Mouse (Mus musculus) c-Kit-positive CD71-negative TER-119-negative erythroid progenitor cells, embryonic 14.5 days (primary cell): ENCODE data around the gene Gm4969.
A peak's percentile ranks its signal among the peaks of the same experiment; 100 is the strongest.
"Not testable (repeated sequence)": the region's sequence is repeated elsewhere in the genome, so short reads cannot be mapped to it uniquely, and the experiment has no call there.

ENCODE experiments used
- DNase-seq: peaks from one replicate; pipeline ENCODE4 v3.0.0-alpha.2; 2013; ENCODE audit warnings: low read depth

The Gm4969 gene

DNA sequence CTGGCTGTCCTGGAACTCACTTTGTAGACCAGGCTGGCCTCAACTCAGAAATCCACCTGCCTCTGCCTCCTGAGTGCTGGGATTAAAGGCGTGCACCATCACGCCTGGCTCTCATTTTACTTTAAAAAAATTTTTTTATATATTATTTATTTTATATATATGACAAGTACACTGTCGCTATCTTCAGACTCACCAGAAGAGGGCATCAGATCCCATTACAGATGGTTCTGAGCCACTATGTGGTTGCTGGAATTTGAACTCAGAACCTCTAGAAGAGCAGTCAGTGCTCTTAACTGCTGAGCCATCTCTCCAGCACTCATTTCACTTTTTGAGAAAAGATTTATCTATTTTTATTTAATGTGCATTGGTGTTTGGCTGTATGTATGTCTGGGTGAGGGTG is 47.1 kb downstream of the Gm4969 start:
- DNase-seq, result not testable (repeated sequence)

DNA sequence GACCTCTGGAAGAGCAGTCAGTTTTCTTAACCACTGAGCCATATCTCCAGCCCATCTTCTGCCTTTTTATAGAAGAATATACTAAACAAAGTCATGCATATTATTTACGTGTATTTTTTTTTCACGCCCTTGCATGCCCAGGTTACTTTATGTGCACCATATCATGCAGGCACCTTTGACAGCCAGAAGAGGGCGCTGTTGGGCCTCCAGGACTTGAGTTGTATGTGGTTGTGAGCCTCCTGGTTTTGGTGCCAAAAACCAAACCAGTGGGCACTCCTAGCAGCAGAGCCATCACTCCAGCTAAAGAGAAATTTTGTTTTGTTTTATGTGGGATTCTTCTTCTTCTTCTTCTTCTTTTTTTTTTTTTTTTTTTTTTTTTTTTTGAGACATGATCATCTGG is 48.7 kb downstream of the Gm4969 start:
- no peak for DNase-seq

DNA sequence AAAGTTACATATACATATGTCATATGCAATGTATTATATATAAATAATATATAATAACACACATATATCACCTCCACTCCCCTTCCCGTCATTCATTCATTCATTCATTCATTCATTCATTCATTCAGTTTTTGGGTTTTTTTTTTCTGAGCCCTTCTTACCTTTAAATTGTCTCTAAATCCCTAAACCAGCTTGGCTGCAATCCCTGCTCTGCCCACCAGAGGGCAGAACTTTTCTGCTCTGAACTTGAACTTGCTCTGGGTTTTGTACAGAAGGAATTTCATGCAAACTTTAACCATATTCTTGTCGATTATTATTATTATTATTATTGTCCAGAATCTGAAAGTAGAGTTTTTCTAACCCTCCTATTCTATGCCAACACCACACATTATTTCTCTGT is 49.5 kb downstream of the Gm4969 start:
- peak; percentile 76 for DNase-seq

DNA sequence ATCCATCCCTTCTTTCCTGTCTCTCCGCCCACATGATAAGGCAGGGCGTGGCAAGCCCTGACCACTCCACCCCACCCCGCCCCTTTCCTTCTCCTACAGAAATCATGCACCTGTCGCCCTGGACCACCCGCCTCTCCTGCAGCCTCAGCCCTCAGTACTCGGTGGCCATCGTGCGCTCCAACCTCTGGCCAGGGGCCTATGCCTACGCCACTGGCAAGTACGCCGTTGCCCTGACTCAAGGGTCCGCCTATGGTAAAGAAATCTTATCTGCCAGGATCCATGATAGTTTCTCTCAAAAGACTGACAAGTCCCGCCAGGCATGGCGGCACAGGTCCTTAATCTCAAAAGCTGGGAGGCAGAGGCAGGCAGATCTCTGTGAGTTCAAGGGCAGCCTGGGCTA is 50.2 kb downstream of the Gm4969 start:
- no peak for DNase-seq

DNA sequence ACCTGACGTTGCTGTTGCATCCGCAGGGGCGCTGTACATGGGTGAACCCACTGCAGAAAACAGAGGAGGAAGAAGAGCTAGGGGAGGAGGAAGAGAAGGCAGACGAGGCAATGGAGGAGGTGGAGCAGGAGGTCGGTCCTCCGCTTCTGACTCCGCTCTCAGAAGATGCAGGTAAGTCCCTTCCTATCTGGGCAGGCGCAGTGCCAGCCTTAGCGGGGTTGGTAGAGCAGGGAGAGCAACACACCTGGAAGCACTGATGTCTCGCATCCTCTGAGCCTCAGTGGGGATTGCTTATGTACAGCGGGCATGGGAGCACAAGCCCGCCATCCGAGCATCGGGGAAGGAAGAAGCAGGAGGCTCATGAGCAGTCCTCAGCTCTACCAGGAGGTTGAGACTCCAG is 51.1 kb downstream of the Gm4969 start:
- DNase-seq, result no peak

DNA sequence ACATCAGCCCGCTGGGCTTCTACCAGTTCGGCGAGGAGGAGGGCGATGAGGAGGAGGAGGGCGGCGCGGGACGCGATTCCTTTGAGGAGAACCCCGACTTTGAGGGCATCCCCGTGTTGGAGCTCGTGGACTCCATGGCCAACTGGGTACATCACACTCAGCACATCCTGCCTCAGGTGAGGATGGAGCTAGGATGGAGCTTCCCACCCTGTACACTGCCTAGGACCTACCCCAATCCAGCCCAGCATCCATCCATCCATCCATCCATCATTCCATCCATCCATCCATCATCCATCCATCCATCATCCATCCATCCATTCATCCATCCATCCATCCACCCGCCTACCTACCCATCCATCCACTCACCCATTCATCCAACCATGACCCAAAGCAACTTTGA is 52.3 kb downstream of the Gm4969 start:
- no peak for DNase-seq

- no peak for DNase-seq
Measured at GRCm38 (mm10) chr7:19057405-19057804, 60.8 kb downstream of the Gm4969 start.

DNA sequence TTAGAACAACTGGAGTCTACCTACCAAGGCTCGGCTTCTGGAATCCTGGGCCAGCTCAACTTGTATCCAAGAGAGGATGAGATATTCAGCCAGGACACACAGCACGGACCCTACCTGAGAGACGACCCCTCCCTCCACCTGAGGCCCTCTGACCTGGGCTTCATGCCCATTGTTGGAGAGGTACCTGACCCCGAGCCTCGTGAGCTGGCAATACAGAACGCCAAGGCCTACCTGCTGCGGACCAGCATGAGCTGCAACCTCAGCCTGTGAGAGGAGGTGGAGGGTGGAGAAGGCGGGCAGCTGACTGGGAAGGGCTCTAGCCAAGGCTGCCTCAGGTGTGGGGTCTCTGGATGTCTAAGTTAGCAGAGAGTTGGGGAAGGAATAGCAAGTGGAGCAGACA is 63.1 kb downstream of the Gm4969 start:
- no peak for DNase-seq

DNA sequence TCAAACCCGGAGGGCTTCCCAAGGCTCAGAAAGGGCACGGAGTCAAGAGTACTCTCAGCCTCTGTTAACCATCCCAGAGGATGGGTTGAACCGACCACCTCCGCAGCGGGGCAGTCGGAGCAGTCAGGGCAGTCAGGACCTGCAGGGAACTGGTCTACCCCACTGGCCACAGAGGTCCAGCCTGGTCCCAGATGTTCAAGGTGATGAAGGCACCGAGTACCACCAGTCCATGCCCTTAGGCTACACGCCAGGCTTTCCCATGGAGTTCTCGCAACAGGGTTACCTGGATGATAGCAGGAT is 63.4 kb downstream of the Gm4969 start:
- no peak for DNase-seq

- no peak for DNase-seq
Measured at GRCm38 (mm10) chr7:19054047-19054776, 64.0 kb downstream of the Gm4969 start, which contains the start of gene Rsph6a. Rsph6a (plus strand) TSS chr7:19054690.

- DNase-seq, result no peak
Measured at GRCm38 (mm10) chr7:19053136-19053532, 65.0 kb downstream of the Gm4969 start.

GRCm38 (mm10) chr7:19052345-19053135 is 65.6 kb downstream of the Gm4969 start:
- DNase-seq, result no peak

GRCm38 (mm10) chr7:19051161-19051560 is 67.0 kb downstream of the Gm4969 start:
- no peak for DNase-seq

DNA sequence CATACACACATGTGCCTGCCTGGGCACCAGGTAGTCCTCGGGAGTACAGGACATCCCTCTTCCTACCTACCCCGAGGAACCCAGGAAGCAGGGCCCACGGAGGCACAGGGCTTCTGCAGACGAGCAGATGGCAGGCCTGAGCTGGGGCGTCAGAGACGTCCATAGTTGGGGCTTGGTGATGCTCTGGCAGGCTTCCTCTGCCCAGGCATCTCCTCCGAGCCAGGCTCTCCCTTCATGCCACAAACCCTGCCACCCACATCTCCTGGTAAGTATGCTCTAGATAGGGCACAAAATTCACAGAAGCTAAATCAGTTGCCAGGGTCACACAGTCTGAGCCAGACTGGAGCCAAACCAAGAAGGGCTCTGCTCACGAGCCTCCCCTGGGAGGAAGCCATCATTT is 68.0 kb downstream of the Gm4969 start:
- DNase-seq, result no peak

GRCm38 (mm10) chr7:19049252-19049651 is 68.9 kb downstream of the Gm4969 start:
- DNase-seq, result no peak
